Mouse (Mus musculus) retina, postnatal 1 day (tissue): ENCODE data around the gene Gpr75.

Source experiments
- DNase-seq: peaks from one replicate; pipeline ENCODE4 v3.0.0-alpha.2; 2012

The Gpr75 gene

DNA sequence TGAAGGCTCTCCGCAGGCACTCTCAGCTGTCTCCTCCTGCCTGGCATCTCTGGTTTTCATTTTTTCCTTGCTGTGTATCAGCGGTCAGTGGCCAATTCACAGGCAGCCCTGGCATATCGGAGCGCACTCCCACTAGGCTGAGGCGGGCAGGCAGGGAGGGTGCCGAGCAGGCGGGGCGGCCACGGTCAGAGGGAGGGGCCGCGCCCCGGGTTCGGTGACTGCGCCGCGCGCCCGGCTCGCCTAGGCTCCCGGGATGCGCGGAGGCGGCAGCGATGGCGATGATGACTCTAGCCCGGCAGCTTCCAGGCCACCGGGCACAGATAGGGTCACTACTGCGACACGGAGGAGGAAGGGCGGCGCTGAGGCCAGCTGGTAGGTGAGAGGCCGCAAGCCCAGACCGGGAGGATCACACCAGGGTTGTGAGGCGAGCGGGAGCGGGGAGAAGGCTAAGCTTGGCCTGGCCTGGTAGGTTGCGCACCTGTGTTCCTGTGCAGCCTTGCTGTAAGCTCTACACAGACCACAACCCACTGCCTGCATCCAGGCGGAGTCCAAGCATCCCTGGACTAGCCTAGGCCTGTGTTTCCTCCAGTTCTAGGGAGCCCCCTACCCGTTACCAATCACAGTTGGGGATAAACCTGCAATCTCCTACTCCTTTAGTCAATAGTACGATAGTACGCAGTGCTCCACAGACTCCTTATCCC lies at the start of gene Gpr75, which contains the start of gene Asb3:
Gene Gpr75, plus strand, starts transcription at position 188 of the 701 bp plus-strand sequence.
Gene Asb3, plus strand, starts transcription at position 246 of the 701 bp plus-strand sequence.
- peak; percentile 74 for DNase-seq

DNA sequence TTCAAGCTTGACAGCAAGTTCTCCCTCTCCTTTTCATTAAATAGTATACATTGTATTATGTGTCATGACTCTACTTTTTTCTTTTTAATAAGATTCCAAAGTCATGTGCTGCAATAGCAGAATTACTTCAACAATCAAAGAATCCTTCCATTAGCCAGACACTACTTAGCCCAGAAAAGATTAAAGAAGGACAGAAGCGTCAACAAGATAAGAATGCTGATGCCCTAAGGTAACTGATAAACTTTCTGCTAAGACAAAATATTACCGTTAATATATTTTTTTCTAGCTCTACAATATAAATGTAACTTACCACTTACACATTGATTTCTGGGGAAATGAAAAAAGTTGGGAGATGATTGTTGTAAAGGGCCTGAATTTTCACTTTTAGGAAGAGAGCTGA lies 46.4 kb upstream of the Gpr75 start:
- DNase-seq: no peak

DNA sequence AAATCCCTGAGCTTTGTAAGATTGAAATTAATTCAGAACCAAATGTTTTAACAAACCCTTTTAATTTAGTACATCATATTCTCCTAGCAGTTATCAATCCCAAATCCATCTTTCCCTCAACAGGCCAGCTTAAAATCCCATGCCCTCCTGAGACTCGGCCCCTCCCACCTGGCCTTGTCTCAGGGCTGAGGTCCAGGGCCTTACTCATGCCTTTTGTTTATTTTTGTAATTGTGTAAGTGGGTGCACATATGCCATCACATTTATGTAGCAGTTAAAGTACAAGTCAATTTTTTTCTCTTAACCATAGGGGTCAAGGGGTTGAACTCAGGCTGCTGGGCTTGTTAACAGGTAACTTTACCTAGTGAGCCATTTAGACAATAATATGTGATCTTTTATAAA lies 40.8 kb upstream of the Gpr75 start:
- no peak for DNase-seq

DNA sequence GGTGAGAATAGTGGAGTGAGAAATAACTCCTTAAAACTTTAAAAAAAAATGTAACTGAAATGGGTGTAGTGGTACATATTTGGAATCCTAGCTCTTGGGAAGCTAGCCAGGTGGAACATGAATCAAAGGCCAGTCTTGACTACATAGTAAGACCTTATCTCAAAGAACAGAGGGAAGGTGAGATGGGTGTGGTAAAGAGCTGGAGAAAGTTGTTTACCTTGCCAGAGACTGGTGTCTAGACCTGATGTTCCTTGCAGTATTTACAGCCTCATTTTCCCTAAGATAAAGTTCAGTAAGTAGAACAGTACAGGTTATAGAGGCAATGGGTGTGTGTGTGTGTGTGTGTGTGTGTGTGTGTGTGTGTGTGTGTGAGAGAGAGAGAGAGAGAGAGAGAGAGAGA lies 12.7 kb upstream of the Gpr75 start:
- no peak for DNase-seq

DNA sequence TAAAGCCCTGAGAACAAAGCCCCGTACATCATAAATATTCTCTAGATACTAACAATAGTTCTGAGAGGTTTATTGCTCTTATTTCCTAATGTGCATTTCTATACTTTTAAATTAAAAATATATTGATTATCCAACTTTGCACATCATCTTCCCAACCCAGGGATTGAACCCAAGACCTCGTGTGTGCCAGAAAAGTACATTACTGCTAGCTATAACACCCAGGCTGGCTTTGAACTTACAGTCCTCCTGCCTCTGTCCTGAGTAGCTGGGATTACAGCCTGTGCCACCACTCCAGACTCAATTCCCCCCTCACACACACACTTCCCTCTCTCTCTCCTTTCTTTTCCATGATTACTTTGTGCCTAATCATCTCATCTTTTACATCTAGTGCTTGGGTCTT lies 3.0 kb downstream of the Gpr75 start:
- no peak for DNase-seq

DNA sequence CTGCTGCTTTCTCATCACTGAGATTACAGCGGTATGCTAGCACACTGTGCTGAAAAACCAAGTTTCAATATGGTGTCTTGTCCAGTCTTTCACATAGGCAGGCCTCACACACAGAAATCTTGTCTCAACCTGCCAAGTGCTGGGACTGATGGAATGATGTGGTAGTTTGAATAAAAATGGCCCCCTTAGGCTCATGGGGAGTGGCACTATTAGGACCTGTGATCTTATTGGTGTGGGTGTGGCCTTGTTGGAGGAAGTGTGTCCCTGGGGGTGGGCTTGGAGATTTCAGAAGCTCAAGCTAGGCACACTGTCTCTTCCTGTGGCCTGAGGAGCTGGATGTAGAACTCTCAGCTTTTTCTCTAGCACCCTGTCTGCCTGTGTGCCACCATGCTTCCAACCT lies 11.0 kb downstream of the Gpr75 start:
- DNase-seq: no peak

DNA sequence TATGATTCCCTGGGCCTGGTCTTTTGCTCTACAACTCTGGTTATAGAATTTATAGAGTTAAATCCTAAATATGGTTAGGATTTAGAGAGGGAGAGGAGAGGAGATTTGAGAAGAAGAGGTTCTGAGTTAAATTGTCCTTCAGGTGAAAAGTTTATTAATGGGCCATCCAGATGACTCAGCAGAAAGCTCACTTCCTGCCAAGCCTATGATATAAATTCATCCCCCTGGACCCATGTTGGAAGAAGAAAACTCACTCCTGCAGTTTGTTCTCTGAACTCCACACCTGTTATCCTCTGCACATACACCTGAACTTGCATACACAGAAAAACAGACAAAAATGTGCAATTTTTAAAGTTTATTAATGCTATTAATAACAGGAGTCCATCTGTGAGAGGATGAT lies 14.2 kb downstream of the Gpr75 start:
- no peak for DNase-seq

DNA sequence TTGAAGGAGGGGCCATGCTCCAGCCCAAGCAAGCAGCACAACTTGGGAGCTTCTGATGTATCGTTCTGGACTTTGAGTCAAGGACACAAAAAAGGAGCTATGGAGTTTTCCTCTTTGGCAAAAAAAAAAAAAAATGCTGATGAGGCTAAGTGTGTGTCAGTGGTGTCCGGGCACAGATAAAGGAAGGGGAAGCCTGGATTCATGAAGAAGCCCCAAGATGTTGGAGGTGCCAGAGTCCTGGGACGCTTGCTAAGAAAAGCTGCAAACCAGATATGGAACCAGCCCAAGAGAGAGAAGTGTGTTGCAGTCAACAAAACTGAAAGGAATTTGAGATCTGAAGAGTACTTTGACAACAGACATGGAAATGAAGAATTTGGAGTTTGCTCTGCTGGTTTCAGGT lies 27.2 kb downstream of the Gpr75 start:
- DNase-seq: no peak

DNA sequence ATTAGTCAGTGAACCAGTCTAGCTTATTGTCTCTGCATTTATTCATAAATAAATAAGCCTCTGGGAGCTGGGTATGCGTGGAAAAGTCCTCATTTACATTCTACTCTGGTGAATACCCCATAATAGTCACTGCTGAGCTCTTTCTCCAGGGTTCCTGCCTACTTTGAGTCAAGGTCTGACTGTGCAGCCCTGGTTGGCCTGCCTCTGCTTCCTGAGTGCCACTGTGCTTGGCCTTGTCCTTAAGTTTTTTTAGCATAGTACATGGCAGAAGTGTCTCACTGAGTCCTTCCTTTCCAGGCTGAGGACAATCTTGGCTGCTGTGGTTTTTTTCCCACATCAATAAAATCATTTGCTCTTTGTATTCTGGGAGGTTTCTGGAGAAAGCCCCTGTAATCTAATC lies 35.5 kb downstream of the Gpr75 start:
- no peak for DNase-seq

DNA sequence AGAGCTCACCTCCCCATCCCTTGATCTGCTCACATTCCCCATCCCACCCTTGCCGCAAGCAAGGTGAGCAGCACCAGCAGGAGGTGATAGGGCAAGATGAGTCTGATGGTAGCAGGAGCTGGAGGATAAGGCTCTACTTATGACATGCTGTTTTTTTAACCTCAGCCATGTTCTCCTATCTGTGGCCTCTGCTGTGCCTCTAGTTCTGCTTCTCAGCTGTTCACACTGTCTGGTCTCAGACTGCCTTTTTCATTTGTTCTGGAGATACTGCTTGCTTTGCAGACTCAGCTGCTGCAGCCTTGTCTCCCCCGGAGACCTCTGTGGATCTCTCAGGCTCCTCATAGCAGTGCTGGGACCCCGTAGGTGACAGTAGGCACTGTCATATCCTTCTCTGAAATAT lies 38.1 kb downstream of the Gpr75 start:
- no peak for DNase-seq

DNA sequence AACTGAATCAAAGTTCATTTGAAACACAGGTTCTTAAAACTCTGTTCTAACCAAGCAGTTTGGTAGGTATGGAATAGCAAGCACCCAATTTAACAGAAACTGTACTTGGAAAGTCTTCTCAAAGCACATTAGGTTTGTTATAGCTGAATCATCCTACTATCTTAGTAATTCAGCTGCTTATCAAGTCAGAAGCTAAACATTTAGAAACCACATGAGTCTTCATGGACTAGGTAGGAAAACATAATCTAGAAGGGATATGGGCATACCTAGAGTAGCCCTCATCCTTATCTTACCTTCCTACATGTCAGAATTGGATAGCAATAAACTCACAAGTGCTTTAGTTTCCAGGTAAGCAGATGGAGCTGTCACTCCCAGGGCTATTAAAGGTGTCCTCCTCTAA lies 42.9 kb downstream of the Gpr75 start:
- no peak for DNase-seq

DNA sequence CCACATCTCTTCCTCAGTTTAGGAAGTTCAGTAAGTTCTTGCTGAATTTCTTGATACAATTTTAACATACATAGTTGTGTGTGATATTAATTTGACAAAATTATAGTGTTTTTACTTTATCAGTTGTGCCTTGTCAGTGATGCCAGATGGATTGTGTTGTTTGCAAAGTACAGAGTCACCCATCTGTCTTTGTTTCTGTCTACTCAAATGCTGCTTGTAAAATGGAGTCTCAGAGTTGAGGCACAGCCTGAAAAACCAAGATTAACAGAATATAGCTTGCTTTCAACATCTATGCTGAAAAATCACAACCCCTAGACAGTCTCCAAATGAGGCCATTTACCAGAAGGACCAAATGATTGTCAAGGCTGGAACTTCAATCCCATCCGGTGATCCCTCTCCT lies 43.3 kb downstream of the Gpr75 start:
- DNase-seq: no peak
